In the genomic region with DNA sequence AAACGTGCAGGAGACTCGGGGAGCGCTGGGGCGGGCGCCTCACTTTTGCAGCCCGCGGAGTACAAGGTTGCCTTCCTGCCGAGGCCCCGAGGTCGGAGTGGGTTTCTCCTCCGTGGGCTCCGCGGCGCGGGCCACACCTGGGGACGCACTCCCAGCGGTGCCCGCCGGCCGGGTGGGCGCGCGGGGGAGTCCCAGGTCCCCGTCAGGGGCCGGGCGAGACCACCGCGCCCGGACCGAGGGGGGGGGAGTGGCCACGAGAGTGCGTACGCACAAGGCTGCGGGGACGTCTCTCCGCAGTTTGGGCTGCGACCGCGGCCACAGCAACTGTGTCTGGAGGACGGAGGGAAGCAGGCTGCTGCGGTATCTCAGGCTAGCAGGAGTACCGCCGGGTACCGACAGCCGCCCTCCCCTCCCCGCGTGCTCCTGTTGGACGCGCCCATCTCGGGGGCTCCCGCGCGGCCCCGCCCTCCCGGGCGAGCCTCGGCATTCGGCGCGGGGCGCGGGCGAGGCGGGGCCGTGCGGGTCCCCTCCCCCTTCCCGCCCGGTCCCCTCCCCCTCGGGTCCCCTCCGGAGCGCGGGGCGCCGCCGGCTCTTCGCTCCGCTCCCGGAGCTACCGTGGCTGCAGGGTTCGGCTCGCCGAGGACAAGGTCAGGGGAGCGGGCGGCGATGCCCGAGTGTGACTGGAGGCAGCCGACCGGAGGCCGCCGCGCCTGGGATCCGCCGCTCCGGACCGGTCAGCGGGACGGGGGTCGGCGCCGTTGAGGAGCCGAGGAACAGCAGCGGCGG, we compare ENCODE assay signal across 8 mouse cellular contexts. TPM values are rescaled to one million over a fixed set of nuclear protein-coding genes. Genes with fewer than 3 reads are reported as not detected.
DNase-seq lines count a peak whose midpoint lies in the region; ATAC-seq lines count a peak whose summit lies in the region.

Gene Atrnl1, plus strand, starts transcription at position 559 of the 786 bp plus-strand sequence.

- H3K4me1 ChIP-seq in hindbrain, embryonic 13.5 days (replicated peaks), result peaks cover 27% of the 10 kb centered on the region

- peak; percentile 95 for ATAC-seq in hindbrain, embryonic 13.5 days (ENCODE audit: low FRiP score)

- peak within 1 kb of the TSS; percentile 97 for H3K27ac ChIP-seq in hindbrain, embryonic 13.5 days

- H3K9me3 ChIP-seq in hindbrain, embryonic 13.5 days, result no peaks in the 10 kb centered on the region

- H3K4me2 ChIP-seq in hindbrain, embryonic 13.5 days, result peak within 1 kb of the TSS; percentile 95

- peak within 1 kb of the TSS; percentile 90 for H3K4me3 ChIP-seq in hindbrain, embryonic 13.5 days

- peak; percentile 81 for DNase-seq in R1 (ENCODE audit: low read depth, low spot score)
- peak; percentile 85 to 92 for DNase-seq in cerebellum, postnatal 14 days
- DNase-seq in frontal cortex, postnatal 14 days (ENCODE audit: low spot score in 2 of 2), result peak; percentile 71 to 76
- peak; percentile 73 to 87 for DNase-seq in left cerebral cortex, adult 18-20 months (ENCODE audit: low spot score in 2 of 2)
- peak; percentile 90 to 94 for DNase-seq in lung, postnatal 4 days
- peak; percentile 94 for DNase-seq in retina, postnatal 1 day
- peak; percentile 92 for DNase-seq in thymus, postnatal 4 days

- H3K27me3 ChIP-seq in hindbrain, embryonic 13.5 days, result no peaks in the 10 kb centered on the region

- H3K9ac ChIP-seq in hindbrain, embryonic 13.5 days, result peak within 1 kb of the TSS; percentile 96

- WGBS in hindbrain, embryonic 13.5 days, result under 1% methylated on average over 77 of the region's 103 CpGs

- H3K36me3 ChIP-seq in hindbrain, embryonic 13.5 days, result no peaks in the 10 kb centered on the region

RNA-seq across cellular contexts. Expression of gene Atrnl1, which starts in this region (rescaled TPM):
- 7.6 and 7.9 TPM in 2 replicates for polyA plus RNA-seq in hindbrain, embryonic 13.5 days (2015; fragmentation: Nextera tagmentation; extraction: Ambion mirVana)
- 100 to 1,000 TPM in 1 of 2 experiments, 10 to 100 TPM in 1; 99.0 to 112 TPM for total RNA-seq in left cerebral cortex, adult 18-20 months (2021)

Comparison
In these comparisons a context has a peak if more than half of its experiments do, and no peak if none do; other contexts are left out.
1. Peak in every context shown above with its lines: DNase-seq, ATAC-seq, H3K4me3 ChIP-seq and H3K27ac ChIP-seq.